Mouse (Mus musculus) small intestine, adult 2 months (tissue): Measurements from ENCODE around the gene Lyz2. TPM values are rescaled to one million over a fixed set of nuclear protein-coding genes. Genes with fewer than 3 reads are reported as not detected.
"Not testable (repeated sequence)": the region's sequence is repeated elsewhere in the genome, so short reads cannot be mapped to it uniquely, and the experiment has no call there.

Source experiments
- H3K27ac ChIP-seq: fragments of 200-500 bp; 2 replicates; pipeline ENCODE4 v1.5.1; 2012; ENCODE audit warnings: low read depth, low read length, control low read depth, inconsistent platforms; ENCODE audit not compliant: insufficient read depth
- H3K27me3 ChIP-seq: fragments of 200-500 bp; 2 replicates; pipeline ENCODE4 v1.6.1; 2012; ENCODE audit warnings: mild to moderate bottlenecking, moderate library complexity, low read length, inconsistent platforms; ENCODE audit not compliant: control insufficient read depth, insufficient read depth
- H3K36me3 ChIP-seq: fragments of 200-500 bp; 2 replicates; pipeline ENCODE4 v1.6.1; 2012; ENCODE audit warnings: mild to moderate bottlenecking, low read length, control low read depth, inconsistent platforms; ENCODE audit not compliant: control insufficient read depth, insufficient read depth
- H3K4me1 ChIP-seq: fragments of 200-500 bp; 2 replicates; pipeline ENCODE4 v1.6.1; 2012; ENCODE audit warnings: low read length, inconsistent platforms, mixed read lengths; ENCODE audit not compliant: control insufficient read depth, insufficient read depth, insufficient read length
- H3K4me3 ChIP-seq: fragments of 200-500 bp; 2 replicates; pipeline ENCODE4 v1.5.1; 2012; ENCODE audit warnings: low read depth, mild to moderate bottlenecking, control low read depth, inconsistent platforms, low read length, moderate library complexity
- CTCF ChIP-seq: fragments of 200-500 bp; IDR thresholded peaks from 2 replicates; pipeline ENCODE4 v1.5.1; 2012; ENCODE audit warnings: low read depth, mild to moderate bottlenecking, control low read depth, inconsistent platforms, low read length, moderate library complexity, mixed read lengths; ENCODE audit not compliant: insufficient replicate concordance, insufficient read length; ENCODE audit errors: extremely low read depth
- POLR2A ChIP-seq: fragments of 200-500 bp; IDR thresholded peaks from 2 replicates; pipeline ENCODE4 v1.6.1; 2012; ENCODE audit warnings: low read depth, mild to moderate bottlenecking, control low read depth, inconsistent platforms, low read length, moderate library complexity
- WGBS: fragments of 180-500 bp; shearing (Covaris S2); methylation state at CpG from one replicate; pipeline ENCODE4 v1.1.7; 2018; 5-methylcytosine and 5-hydroxymethylcytosine counted together
- polyA plus RNA-seq: library from polyadenylated mRNA; depleted of rRNA; stranded (reverse); fragments of >200 nt; gene quantifications from 2 replicates; pipeline ENCODE4 v1.2.3, GENCODE M21; 2012

Gene Lyz2
- polyA plus RNA-seq, 1 experiment = 70.0 TPM

DNA sequence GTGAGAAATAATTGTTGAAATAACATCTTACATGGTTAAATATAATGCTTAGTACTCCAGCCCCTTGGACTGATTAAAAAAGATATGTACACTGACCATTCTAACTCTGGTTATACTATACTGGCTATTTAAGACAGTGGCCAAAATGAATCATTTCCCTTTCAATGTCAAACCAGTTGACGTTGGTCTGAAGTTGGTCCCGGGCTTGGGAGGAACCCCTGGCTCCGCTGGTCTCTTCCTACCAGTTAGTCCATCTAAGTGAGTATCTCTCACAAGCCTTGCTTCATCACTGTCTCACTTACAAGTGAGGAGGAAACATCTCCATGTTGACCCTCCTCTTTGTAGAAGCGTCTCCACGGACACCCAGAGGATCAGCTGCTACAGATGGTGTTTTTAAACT is 22.2 kb upstream of the Lyz2 start:
- H3K4me3 ChIP-seq = no peak overlapping the region
- no peaks in the 10 kb centered on the region for H3K27me3 ChIP-seq
- WGBS = 84% methylated on average over 5 of the region's 5 CpGs
- no peak overlapping the region for H3K27ac ChIP-seq
- H3K4me1 ChIP-seq = no peaks in the 10 kb centered on the region
- TF ChIP-seq CTCF (no peak), POLR2A (no peak)
- H3K36me3 ChIP-seq = no peaks in the 10 kb centered on the region

DNA sequence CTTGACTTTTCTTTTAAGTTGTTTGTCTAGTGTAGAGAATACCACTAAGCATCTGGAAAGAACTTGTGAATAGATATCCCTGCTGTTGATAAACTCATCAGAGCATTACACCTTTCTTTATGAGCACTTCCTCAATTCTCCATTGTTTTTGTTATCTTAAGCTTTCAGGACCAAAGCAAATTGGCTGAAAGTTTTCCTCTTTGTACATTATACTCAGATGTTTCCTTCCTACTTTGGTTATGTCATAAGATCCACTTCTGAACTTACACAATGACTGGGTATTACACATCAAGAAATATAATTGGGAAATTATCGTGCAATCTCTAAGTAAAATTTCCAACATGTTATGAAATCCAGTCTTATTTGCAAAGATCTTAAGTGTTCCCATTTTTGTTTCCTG is 19.6 kb upstream of the Lyz2 start:
- H3K27ac ChIP-seq = no peak overlapping the region
- WGBS = 66% methylated on average over 1 of the region's 1 CpGs
- no peaks in the 10 kb centered on the region for H3K4me1 ChIP-seq
- H3K36me3 ChIP-seq = no peaks in the 10 kb centered on the region
- no peak overlapping the region for H3K4me3 ChIP-seq
- TF ChIP-seq POLR2A = no peak
- no peak for TF ChIP-seq CTCF
- no peaks in the 10 kb centered on the region for H3K27me3 ChIP-seq

DNA sequence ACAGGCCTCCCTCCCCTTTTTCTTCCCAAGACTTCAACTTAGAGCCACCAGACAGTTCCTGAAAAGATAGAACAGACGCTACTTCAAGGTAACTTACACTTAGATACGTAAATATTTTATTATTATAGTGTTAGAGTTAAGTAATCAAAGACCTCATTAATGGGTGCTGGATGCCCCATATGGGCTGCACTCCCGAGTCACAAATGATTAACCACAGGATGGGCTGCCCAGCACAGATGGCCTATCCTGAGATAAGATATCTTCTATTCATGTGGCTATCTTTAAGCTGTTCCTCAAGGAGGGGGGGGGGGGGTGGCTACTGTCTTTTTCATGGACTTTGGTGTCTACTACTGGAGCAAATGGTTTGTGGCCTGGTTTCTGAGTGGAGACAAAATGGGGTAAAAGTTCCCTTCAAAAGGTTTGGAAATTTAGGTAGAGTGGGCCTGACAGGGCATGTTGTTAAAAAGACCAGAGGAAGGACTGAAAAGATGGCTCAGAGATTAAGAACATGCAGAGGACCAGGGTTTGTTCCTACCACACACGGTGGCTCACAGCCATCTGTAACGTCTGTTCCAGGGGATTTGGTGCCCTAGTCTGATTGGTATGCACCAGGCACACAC is 17.9 kb upstream of the Lyz2 start:
- Histone ChIP-seq H3K4me1 (no peaks in the 10 kb centered on the region), H3K4me3 (no peak overlapping the region), H3K27me3 (no peaks in the 10 kb centered on the region), H3K36me3 (no peaks in the 10 kb centered on the region), H3K27ac (no peak overlapping the region)
- TF ChIP-seq CTCF = no peak
- TF ChIP-seq POLR2A = no peak
- WGBS = 43% methylated on average over 5 of the region's 5 CpGs

DNA sequence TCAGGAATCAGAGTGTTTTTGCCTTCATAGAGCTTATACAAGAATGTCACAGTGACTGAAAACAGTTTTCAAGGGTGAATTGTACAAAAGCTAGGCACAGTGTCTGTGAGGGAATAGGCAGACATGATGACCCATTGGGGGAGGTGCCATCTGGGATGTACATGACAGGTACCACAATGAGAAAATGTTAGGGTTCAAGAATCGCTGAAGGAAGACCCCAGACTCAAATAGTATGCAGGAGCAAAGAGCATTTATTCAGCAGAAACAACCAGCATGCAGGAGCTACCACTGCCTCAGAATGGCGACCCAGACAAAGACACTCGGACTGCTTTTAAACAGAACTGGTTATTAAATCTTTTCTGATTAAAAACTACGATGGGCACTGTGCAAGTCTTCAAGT is 17.0 kb upstream of the Lyz2 start:
- no peak overlapping the region for H3K4me3 ChIP-seq
- 57% methylated on average over 4 of the region's 4 CpGs for WGBS
- no peaks in the 10 kb centered on the region for H3K27me3 ChIP-seq
- H3K36me3 ChIP-seq = no peaks in the 10 kb centered on the region
- H3K27ac ChIP-seq = no peak overlapping the region
- no peaks in the 10 kb centered on the region for H3K4me1 ChIP-seq
- TF ChIP-seq CTCF (no peak), POLR2A (no peak)

DNA sequence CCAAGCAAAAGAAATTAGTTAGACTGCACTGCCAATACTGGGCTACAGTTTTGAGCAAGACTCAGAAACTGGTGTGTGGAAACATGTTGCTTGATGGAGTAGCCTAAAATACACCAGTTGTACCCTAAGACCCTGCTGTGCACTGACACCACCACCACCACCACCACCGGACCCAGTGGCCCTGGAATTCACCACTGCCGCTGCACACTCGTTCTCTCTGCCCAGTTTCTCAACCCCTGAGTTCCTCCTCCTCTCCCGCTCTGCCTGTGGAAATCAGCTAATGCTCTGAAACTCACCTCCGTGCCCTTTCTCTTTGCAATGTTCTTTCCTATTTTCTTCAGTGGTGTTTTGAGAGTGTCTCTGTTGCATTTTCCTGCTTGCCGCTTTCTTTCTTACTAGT is 16.2 kb upstream of the Lyz2 start:
- H3K27ac ChIP-seq = no peak overlapping the region
- no peaks in the 10 kb centered on the region for H3K27me3 ChIP-seq
- WGBS = 87% methylated on average over 6 of the region's 6 CpGs
- TF ChIP-seq POLR2A (no peak), CTCF (no peak)
- H3K4me3 ChIP-seq = no peak overlapping the region
- no peaks in the 10 kb centered on the region for H3K36me3 ChIP-seq
- H3K4me1 ChIP-seq = no peaks in the 10 kb centered on the region

DNA sequence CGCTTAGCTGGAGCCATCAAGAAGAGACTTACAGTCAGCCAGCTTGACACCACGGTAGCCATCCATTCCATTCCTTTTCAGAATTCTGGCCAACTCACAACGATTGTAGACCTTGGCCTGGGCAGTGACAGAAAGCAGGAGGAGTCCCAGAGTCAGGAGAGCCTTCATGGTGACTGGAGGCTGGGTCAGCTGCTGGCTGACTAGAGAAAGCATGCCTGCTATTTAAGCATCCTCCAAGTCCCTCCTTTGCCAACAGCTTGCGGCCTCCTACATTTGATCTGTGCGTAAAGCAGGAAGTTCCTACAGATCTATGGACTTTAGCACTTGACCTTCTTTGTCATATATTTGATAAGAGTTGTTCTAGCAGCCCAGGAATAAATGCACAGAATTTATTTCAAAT is 10.6 kb upstream of the Lyz2 start, which contains the start of gene Lyz1:
Lyz1 (minus strand) TSS at position 198 of the 400 bp plus-strand sequence.
- no peak within 1 kb of the TSS for H3K27ac ChIP-seq
- peaks cover 2% of the 10 kb centered on the region; the same call in 1 of the 2 replicates for H3K4me1 ChIP-seq
- no peaks in the 10 kb centered on the region for H3K36me3 ChIP-seq
- no peak within 1 kb of the TSS for H3K4me3 ChIP-seq
- TF ChIP-seq CTCF = no peak
- H3K27me3 ChIP-seq = no peaks in the 10 kb centered on the region
- WGBS = 28% methylated on average over 5 of the region's 5 CpGs

DNA sequence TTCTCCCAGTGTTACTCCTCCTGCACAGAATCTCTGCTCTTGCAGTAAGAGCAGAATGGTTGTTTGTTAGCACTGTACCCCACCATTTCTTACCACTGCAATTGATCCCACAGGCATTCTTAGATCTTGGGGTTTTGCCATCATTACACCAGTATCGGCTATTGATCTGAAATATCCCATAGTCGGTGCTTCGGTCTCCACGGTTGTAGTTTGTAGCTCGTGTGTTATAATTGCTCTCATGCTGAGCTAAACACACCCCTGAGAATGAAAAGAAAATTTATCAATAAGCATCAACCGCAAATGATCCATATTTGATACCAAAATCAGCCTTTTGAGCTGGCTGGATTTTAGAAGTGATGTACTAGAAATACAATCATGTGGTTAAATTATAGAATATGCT is 8.8 kb upstream of the Lyz2 start:
- not testable (repeated sequence) for H3K27ac ChIP-seq, H3K4me1 ChIP-seq, H3K4me3 ChIP-seq, H3K36me3 ChIP-seq, H3K27me3 ChIP-seq
- WGBS = 95% methylated on average over 6 of the region's 6 CpGs
